Mouse (Mus musculus): ENCODE data around the gene Sugp1.
A peak's percentile ranks its signal among the peaks of the same experiment; 100 is the strongest.
"Not testable (repeated sequence)": the region's sequence is repeated elsewhere in the genome, so short reads cannot be mapped to it uniquely, and the experiment has no call there.

Sugp1 gene

DNA sequence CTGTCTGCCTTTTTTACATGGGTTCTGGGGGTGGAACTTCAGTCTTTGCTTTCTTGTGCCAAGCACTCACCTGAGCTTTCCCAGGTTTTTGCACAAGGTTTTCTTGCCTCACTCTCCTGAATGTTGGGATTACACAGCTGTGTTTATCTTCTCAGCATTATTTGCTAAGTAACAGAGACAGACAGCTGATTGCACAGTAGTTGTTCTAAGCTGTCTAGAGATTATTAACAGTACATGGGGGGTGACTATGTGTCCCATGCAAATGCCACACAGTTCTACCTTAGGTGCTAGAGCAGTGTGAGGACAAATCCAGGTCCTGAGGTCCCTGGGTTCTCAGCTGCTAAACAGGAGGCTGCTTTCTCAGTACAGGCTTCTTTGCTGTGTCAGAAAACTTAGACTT, 7.0 kb downstream of the Sugp1 start:
- DNase-seq: no peak

DNA sequence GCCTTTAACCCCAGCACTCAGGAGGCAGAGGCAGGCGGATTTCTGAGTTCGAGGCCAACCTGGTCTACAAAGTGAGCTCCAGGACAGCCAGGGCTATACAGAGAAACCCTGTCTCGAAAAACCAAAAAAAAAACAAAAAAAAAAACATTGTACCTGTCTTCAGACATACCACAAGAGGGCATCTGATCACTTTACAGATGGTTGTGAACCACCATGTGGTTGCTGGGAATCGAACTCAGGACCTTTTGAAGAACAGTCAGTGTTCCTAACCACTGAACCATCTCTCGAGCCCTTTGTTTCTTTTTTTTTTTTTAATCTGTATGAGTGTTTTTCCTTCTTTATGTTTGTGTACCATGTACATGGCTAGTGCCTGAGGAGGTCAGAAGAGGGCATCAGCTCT, 7.8 kb downstream of the Sugp1 start:
- DNase-seq: not testable (repeated sequence)

GRCm38 (mm10) chr8:70057721-70058120, 15.1 kb downstream of the Sugp1 start:
- DNase-seq: no peak

- peak; percentile 10 to 39 for DNase-seq
Observed at GRCm38 (mm10) chr8:70071836-70072440, 29.3 kb downstream of the Sugp1 start.

GRCm38 (mm10) chr8:70072441-70073069, 29.9 kb downstream of the Sugp1 start, which contains the start of gene Tm6sf2:
Tm6sf2 (plus strand) TSS chr8:70072924.
- DNase-seq: peak; percentile 64 to 72

DNA sequence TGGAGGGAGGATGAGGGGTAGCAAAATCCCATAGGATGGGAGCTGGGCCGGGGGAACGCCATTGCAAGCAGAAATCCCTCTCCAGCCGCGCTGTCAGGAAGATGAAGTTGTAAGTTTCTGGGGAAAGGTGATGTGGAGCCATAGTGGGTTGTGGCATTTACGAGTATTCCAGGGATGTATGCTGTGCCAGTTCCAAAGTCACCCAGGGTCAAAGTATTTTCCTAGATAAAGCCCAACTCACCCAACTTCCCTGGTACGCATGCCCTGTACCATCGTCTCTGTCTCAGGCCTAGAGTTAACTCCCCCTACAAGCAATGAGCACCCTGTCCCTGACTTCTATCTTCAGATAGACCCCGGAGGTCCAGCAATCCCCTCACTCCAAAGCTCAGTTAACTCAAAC, 30.5 kb downstream of the Sugp1 start:
- DNase-seq: no peak

DNA sequence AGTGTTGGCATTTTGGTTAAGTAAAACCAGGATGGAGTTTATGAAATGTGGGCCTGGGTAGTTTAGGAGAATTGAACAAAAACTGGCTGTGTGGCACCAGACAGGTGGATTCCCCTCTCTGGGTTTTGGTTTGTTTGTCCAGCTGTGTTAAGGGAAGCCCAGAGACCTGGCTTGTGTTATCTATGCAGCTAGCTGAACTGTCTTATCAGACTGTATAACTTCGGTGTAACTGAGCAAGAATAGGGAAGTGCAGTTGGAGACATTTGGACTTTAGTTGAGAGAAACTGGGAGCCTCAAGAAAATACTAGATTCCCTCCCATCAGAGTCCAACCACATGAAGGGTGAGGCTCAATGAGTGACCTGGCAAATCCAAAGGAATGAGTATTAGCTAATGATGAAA, 31.1 kb downstream of the Sugp1 start:
- DNase-seq: no peak

DNA sequence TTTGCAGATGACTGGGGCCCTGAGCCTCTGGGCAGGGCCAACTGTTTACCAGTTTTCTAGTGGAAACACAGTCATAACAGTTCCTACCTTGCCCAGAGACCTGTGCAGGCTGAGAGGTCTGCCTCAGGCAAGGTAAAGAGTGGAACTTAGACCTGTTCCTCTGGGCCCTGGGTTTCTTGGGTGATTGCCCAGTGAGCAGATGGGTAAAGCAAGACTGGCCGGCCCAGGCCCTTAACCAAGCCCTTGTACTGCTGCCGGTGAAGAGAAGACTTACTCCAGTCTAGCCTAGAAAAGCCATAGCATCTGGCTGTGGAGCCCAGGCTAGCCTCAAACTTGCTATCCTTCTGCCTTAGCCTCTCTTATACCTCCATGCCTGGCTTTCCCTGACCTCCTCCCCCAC, 39.4 kb downstream of the Sugp1 start:
- DNase-seq: no peak

DNA sequence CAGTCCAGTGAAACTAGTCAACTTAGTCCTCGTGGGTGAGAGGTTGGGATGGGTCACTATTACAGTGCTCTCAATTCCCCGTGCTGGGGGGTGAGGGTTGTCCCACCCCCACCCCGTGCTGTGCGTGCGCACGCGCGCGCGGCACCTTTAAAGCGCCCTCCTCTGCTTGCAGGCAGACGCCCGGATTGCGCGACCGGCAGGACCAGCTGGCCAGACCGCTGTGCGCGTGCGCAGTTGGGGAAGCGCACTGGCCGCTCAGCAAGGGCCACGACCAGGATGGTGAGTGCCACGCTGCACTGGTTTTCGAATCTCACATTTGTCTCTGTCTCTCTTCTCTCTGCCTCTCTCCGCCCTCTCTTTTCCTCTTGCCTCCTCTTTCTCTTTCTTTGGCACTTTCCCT, 40.7 kb downstream of the Sugp1 start, which contains the start of gene Hapln4:
TSS of gene Hapln4 (plus strand) at position 173 of the 400 bp plus-strand sequence.
- peak; percentile 35 to 46 for DNase-seq

DNA sequence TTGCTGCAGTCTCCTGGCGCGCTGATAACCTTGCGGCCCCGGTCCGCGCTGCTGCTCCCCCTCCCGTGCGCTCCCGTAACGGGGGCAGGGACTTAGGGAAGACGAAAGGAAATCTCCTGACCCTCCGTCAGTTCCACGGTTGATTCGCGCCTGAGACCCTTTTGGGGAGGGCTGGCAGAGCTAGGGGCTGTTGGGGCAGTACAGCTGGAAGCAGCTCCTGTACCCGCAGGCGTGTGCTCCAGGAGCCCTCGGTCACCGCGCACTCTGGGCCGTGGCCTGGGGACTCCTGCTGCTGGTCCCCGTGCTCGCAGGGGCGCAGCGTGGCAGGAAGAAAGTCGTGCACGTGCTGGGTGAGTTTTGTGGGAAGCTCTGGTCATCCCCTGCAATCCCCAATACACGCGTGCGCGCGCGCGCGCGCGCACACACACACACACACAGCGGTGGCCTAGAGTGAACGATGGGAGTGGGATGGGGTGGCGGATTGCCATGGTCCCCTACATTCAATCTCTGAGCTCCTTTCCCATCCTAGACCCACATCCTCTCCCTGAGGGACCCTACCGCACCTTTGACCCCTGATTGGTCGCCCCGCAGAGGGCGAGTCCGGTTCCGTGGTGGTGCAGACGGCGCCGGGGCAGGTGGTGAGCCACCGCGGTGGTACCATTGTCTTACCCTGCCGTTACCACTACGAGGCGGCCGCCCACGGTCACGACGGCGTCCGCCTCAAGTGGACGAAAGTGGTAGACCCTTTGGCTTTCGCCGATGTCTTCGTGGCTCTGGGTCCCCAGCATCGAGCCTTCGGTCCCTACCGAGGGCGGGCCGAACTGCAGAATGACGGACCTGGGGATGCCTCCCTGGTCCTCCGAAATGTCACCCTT, 41.8 kb downstream of the Sugp1 start:
- no peak for DNase-seq

DNA sequence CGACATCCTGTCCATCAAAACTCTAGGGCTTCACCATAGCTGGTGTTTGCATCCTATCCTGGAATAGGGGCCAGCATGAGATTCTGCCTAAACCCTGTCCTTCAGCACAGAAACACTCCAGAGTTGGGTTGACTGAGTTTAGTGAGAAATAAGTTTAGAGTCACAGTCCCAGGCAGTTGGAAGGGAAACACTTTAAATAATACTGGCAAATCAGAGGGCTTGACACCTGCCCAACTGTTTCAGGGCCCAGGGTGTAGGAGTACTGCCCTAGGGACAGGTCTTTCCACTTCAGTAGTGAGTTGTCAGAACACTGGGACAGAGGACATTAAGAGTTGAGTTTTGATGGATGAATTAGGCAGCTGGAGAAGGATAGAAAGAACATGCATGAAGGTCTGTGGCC, 43.5 kb downstream of the Sugp1 start:
- DNase-seq: no peak

DNA sequence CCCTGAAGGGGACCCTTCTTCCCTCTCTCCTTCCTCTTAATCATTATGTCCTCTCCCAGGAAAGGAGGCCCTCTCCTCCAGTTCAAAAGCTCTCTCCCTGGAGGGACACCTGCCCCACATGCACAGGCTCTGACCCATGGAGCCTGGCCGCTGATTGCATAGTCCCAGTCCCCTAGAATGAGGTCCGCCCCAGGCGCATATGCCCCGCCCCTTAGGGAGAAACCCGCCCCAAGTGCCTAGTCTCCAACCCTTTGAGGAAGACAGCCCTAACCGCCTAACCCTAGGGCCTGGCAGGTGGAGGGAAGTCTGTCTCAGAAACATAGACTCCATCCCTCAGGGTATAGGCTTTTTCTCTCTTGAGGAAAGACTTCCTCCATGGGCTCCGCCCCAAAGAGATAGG, 44.6 kb downstream of the Sugp1 start:
- no peak for DNase-seq

DNA sequence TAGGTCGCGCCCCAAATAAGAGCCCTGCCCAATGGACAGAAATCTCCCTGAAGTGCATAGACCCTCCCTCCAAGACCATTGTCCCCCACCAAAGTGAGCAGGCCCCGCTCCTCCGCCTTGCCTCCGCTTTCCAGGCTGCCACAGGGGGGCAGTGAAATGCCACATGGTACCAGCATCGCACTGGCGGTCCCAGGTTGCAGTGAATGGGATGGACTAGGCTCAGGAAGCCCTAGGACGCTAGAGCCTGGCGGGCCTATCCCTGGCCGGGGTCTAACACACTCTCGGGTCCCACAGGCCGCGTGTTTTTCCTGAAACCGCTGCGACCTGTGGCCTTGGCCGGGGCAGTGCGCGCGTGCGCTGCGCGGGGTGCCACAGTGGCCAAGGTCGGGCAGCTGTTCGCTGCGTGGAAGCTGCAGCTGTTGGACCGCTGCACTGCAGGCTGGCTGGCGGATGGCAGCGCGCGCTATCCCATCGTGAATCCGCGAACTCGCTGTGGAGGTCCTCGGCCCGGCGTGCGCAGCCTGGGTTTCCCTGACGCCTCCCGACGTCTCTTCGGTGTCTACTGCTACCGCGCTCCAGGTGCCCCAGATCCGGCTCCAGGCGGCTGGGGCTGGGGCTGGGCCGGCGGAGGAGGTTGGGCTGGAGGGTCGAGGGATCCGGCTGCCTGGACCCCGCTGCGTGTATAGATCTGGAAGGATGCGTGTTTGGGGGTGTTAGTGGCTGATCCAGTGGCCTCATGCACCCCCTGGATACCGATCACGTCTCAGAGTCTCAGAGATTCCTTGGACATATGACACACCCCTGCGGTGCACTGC, 45.4 kb downstream of the Sugp1 start:
- DNase-seq: peak in 1 of 2 experiments; percentile 29

- no peak for DNase-seq
Observed at GRCm38 (mm10) chr8:70089296-70089960, 46.8 kb downstream of the Sugp1 start.

GRCm38 (mm10) chr8:70092786-70093185, 50.2 kb downstream of the Sugp1 start:
- DNase-seq: no peak

- no peak for DNase-seq
Observed at GRCm38 (mm10) chr8:70099276-70099675, 56.7 kb downstream of the Sugp1 start.

- DNase-seq: no peak
Observed at GRCm38 (mm10) chr8:70100241-70100640, 57.6 kb downstream of the Sugp1 start.

GRCm38 (mm10) chr8:70104506-70104905, 61.9 kb downstream of the Sugp1 start:
- DNase-seq: peak; percentile 22 to 25

DNA sequence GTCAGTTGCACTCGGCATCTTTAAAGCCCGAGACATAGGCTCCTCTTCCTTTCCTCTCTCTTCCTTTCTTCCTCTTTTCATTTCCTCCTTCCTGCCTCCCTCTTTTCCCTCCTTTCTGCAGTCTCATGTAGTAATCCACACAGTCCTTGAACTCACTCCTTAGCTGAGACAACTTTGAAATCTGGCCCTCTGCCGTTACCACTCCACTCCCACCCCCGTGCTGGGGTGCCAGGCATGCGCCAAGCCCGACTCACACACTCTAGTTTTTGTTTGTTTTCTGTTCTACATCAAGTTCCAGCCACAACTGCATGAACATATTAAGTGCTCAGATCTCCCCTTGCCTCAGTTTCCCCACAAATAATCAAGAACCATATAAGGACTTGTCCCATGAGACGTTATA, 62.3 kb downstream of the Sugp1 start:
- DNase-seq: no peak

DNA sequence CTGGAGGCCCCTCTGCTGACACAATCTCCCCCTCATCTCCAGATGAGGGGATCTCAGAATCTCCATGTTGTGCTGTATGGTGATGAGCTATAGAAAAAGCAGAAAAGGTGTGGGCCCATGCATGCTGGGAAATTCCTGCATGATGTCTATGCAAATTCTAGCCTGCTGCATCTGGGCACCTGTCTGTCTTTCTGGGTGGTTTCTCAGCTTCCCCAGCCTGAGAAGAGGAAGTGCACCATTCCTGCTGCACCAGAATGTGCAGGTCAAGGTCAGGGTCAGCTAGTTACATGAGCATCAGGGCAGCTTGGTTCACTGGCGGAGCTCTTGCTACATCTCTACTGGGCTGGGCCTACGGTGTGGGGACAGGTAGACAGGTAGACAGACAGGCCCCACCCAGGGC, 67.8 kb downstream of the Sugp1 start:
- DNase-seq: no peak

GRCm38 (mm10) chr8:70111192-70111795, 68.7 kb downstream of the Sugp1 start:
- DNase-seq: no peak
